Mouse (Mus musculus) lung, adult 2 months (tissue): ENCODE results near the gene Tfcp2.

Experiments used
- CTCF ChIP-seq: fragments of 200-500 bp; IDR thresholded peaks from 2 replicates; pipeline ENCODE4 v1.5.1; 2011; ENCODE audit warnings: mild to moderate bottlenecking, low read length, control low read depth; ENCODE audit not compliant: insufficient read depth
- POLR2A ChIP-seq: fragments of 200-500 bp; IDR thresholded peaks from 2 replicates; pipeline ENCODE4 v1.6.1; 2011; ENCODE audit warnings: low read depth, mild to moderate bottlenecking, control low read depth, low read length, borderline replicate concordance; ENCODE audit errors: extremely low read depth

DNA sequence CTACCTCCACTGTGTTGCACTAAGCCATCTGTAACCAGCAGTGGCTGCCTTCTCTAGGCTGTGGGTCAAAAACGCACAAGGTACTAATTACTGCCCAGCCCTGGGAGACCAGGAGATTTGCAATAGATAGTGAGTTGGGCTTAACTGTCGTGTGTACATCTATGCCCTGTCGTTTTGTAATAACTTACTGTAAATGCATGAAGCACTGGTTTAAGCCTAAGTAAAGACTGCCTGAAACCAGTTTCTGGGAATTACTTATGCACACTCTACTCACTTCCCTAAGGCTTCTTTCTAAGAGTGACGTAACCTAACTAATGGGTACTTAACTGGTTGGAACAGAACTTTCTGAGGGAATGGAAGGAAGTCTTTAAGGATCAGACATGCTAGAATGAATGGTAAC is 72.9 kb downstream of the Tfcp2 start:
- no peak for TF ChIP-seq POLR2A
- no peak for TF ChIP-seq CTCF
